Mouse (Mus musculus) lung, adult 2 months (tissue): ENCODE data around the gene Fank1.

Experiments
- CTCF ChIP-seq: fragments of 200-500 bp; IDR thresholded peaks from 2 replicates; pipeline ENCODE4 v1.5.1; 2011; ENCODE audit warnings: mild to moderate bottlenecking, low read length, control low read depth; ENCODE audit not compliant: insufficient read depth
- POLR2A ChIP-seq: fragments of 200-500 bp; IDR thresholded peaks from 2 replicates; pipeline ENCODE4 v1.6.1; 2011; ENCODE audit warnings: low read depth, mild to moderate bottlenecking, control low read depth, low read length, borderline replicate concordance; ENCODE audit errors: extremely low read depth

DNA sequence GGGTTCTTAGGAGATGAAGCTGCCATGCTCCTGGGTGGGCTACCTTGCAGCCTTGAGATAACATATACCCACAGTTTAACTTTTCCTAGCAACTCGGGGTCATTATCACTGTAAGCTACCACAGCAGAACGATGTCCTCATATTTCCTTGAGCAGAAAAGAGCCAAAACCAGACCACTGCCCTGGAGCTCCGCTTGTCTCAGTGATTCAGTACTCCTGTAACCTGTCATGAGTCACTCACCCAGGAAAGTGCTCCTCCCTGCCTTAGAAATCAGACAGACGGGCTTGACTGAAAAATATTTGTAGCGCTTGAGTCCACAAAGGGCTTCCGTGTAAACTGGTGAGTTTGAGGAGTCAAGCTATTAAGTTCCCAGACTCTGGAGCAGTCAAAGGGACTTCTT lies 14.0 kb upstream of the Fank1 start:
- TF ChIP-seq CTCF (no peak), POLR2A (no peak)
